Mouse (Mus musculus) lung, adult 18-20 months (tissue): ENCODE data around the gene Rdm1.
"Not testable (repeated sequence)": the region's sequence is repeated elsewhere in the genome, so short reads cannot be mapped to it uniquely, and the experiment has no call there.

Source experiments
- DNase-seq, 2 experiments: peaks; one replicate each; pipeline ENCODE4 v3.0.0; 2022; ENCODE audit warnings: mixed read lengths in 2 of 2

Gene Rdm1

DNA sequence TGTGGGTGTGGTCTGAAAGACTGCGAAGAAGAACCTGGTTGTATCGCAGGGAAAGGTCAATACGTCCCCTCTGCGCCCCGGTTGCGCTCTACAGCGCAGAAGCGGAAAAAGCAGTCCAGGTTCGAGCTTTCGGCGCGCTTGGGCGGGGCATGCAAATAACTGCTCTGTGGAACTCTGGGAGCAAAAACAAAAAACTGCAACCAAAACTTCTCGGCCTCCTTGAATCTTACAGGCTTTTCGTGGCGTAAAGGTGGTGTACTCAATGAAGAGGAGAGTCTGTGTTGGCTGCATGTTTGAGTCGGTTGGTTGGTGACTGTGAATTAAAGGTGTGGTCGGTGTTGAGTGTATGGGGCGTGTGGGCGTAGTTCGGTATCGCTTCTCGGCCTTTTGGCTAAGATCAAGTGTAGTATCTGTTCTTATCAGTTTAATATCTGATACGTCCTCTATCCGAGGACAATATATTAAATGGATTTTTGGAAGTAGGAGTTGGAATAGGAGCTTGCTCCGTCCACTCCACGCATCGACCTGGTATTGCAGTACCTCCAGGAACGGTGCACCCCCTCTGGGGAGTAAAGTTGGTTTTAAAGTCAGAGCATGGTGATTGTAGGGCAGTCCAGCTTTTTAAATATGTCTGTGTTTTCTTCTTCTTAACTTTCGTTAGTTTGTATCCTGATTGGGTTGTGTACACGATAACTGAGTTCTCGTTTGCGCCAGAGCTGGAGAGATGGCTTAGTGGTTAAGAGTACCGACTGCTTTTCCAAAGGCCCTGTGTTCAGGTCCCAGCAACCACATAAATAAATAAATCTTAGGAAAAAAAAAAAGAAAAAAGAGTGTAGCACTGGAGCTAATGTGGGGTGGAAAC lies at the start of gene Rdm1:
Gene Rdm1 (plus strand): TSS at position 201 of the 862 bp plus-strand sequence.
- peak; percentile 83 to 85 for DNase-seq

DNA sequence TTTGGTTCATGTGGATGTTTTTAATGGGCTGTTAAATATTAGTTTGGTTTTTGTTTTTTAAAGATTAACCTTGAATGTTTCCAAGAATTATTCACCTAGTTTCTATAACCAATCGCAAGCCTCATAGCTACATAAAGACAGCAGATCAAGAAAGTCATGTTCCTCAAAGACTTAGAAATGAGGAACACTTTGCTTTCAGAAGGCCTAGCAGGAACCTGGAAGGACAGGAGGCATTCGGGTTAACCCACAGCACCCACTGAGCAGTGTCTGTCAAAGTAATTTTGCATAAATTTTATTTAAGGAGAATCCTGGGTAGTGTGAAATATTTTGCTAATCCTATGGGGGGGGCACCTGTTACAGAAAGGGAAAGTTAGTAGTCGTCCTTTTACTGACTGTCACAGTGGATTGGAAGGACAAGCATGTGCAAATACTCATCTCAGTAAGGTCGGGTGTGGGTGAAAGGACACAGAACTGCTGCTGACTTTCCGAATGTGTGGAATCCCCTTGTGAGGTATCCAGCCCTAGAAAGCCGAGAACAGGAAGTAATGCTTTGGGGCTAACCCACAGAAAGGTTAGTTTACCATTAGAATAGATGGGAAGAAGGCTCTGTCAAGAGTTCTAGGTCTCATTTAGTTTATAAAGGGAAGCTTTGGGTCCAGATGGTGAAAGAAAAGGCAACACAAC lies 45.8 kb upstream of the Rdm1 start:
- DNase-seq = no peak

DNA sequence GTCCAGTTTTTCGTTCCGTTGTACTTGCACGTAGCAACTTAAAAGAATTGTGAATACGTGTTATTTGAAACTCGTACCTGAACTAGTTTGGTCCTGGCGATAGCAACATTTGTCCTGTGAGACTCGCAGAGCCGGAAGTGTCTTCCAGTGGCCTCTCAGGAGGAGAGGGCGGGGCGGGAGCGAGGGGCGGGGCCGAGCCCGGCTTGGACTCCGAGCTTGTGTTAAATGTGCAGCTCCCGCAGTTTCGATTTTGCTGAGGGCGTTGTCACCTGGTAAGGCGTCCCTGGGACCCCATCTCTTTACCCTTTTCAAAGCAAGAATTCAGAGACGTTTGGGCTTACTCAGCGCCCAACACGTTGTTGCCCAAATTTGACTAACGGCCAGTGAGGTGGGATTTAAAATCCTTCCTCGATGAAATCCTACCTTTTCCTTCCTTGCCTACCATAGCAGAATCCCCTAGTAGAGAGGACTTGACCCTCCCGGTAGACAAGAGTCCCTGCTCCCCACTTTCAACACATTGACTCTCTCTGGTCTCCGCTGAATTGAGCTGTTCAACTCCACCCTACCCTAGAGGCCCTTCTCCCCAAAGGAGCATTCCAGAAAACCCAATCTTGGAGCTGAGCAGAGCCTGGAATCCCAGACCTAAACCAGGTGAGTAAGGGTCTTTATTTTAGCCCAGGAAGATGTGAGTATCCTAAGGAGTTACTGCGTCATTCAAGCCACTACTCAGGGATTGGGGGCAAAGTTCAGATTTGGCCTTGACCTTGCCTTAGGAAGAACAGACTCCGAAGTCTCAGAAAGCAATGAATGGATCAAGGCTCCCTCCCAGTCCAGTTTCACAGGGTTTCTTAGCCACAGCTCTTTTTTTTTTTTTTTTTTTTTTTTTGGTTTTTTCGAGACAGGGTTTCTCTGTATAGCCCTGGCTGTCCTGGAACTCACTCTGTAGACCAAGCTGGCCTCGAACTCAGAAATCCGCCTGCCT lies 44.6 kb upstream of the Rdm1 start, which contains the start of gene Tmem106a:
Gene Tmem106a (plus strand): TSS at position 189 of the 982 bp plus-strand sequence.
- DNase-seq = peak; percentile 77 to 84

DNA sequence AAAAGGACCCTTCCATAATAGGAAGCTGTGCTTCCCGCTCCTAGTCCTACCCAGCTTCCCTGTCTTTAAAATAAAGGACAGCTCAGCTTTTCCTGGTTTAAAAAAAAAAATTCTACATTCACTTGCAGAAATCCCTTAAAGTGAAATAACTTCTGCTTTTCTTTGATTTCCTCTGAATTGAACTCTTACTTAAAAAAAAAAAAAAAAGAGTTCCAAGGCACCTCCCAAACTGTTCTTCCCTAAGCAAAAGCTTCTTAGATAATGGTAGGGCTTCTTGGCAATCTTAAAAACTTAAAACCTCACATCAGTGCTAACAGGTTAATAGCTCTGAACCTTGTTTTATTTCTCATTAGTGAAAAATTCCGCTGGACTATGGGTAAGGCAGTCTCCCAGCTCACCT lies 43.8 kb upstream of the Rdm1 start:
- no peak for DNase-seq

DNA sequence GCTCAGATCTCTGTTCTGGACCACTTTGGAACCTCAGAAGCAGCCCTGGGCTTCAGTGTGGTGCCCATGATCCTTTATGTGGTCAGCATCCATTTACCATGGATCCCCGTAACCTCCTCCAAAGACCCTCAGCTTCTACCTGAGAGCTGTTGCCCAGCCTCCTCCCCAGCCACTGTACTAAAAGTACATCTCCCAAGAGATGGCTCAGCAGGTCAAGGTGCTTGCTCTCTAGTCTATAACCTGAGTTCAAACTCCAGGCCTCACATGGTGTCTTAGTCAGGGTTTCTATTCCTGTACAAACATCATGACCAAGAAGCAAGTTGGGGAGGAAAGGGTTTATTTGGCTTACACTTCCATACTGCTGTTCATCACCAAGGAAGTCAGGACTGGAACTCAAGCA lies 42.0 kb upstream of the Rdm1 start:
- DNase-seq = not testable (repeated sequence)

DNA sequence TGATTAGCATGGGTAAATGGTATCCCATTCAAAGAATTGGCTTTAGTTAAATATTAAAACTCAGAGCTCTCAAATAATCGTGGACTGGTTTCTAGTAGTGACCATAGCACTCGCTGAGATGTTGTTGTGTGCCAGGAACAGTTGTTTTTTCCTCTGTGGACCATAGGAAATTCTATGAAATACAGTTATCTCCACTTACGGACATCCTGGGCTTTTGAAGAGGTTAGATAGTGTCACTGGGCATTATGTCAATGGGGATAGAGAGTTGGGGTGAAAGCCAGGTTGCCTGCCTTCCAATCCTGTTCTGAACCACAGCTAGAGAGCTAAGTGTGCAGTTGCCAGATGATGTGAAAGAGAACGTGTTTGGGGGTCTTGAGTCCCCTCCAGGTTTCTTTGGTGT lies 41.2 kb upstream of the Rdm1 start:
- DNase-seq = no peak

DNA sequence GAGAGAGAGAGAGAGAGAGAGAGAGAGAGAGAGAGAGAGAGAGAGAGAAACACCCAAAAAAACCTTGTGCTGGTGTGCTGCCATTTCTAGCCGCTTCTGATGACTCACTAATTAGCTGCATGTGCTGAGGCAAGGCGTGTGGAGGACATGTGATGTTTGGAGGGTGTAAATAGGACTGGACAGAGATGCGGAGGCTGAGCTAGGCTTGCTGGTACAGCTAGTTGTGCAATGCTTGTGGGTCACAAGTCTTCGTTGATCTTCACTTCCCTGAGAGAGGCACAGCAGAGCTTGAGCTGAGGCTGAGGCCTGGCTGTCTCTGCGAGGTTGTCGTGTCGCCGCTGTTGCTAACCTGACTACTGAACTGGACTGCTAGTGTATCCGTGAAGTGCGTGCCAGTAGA lies 39.3 kb upstream of the Rdm1 start:
- peak; percentile 36 to 52 for DNase-seq

DNA sequence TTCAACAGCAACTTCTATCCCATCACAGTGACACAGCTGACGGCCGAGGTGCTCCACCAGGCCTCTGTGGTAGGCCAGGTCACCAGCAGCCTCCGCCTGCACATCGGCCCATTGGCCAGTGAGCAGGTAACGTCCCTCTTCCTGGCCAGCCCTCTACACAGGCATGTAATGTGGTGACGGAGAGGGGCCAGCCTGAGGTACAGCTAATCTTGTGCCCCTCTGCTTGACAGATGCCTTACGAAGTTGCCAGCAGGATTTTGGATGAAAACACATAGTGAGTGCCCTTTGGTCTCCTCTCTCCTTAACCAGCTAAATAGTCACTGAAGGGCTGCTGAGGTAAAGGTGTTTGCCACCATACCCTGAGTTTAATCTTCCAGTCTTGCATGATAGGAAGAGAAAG lies 38.1 kb upstream of the Rdm1 start:
- DNase-seq = no peak

DNA sequence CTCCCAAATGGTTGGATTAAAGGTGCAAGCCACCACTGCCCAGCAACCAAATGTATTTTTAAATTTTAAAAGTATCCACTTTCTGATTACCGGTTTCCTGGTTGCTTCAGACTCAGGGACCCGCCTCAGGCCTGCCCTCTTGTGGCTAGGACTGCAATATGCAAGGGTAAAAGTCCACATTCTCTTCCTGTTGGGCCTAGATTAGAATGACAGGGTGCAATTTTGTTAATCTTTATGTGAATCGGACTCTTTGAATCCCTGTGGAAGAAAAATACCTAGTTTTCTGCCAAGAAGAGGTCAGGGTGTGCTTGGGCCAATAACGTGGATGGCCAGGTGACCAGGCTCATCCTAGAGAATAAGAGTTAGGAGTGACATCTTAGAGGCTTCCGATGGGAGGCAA lies 37.6 kb upstream of the Rdm1 start:
- peak; percentile 49 to 51 for DNase-seq

DNA sequence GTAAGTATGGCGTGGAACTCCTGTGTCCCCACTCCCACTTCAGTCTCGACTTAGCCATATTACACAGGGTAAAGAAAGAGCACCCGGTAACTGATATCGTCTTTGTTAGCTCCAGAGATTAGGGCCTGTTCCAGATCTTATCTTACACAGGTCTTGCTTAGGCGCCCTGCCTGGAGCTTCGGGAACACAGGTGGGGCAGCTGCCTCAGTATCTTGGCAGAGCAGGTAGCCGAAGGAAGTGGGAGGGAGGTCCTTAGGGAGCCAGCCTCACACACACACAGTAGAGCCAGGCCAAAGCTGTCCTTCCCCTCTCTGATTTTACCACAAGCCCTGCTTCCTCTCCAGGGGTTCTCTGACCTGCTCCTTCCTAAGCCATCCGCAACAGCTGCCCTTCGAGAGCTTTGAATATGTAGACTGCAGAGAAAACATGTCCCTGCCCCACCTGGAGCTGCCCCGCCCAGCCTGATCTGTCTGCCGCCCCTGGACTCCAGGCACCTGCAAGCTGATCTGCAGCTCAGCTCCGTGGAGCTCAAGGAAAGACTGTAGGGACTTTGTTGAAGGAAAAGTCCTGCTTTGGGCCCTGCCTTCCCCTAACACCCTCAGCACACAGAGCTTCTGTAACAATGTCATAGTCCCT lies 36.9 kb upstream of the Rdm1 start:
- DNase-seq = no peak

DNA sequence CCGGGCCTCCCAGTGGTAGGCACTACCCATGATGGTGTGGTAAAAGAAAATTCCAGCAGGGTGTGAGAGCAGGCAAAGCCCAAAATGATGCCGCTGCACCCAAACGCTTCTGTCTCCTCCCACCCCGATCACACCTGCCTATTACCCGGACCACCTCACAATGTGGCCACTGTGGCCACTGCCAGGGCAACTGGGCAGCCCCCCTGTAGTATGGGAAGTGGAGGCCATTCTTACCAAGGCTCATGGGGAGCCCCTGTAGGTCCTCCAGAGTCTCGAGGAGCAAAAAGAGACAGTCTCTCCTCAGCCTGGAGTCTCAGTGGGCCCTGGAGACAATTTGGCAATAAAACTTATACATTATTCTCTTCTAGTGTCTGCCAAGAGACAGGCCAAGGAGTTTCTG lies 27.8 kb upstream of the Rdm1 start, which contains the start of gene Gm11634:
Gene Gm11634 (minus strand): TSS at position 101 of the 400 bp plus-strand sequence.
- DNase-seq = no peak

DNA sequence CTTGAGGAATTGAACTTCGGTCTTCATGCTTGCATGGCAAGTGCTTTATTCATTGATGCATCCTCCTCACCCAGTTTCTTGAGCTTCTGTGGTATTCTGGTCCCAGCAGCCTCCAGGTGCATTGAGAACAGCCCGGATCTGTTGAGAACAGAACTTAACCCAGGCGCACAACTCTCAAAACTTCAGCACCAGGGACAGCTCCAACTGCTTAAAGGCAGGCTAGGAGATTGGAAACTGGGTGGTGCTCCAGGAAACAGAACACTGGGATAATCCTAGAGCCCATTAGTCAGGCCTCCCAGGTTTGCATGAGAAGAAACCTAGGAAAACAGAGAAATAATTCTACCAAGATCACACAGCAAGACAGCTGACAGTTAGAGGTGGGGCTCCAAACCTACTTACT lies 24.5 kb upstream of the Rdm1 start:
- DNase-seq = peak; percentile 21 to 59

DNA sequence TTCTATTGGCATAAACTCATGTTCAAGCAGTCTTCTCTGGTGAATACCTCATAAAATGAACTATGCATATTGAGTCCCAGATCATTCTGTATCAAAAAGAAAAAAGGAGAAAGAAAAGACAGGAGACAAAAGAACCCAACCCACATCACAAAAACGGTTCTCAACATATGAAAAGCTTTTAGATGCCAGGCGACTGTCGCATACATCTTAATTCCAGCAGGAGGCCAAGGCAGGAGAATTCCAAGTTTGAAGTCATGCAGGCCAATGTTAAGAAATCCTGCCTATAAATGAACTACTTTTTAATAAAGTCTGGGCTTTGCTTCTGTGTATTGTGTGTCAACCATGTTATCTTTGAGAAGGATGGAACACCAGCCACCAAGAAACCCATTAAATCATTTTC lies 22.9 kb upstream of the Rdm1 start:
- no peak for DNase-seq

DNA sequence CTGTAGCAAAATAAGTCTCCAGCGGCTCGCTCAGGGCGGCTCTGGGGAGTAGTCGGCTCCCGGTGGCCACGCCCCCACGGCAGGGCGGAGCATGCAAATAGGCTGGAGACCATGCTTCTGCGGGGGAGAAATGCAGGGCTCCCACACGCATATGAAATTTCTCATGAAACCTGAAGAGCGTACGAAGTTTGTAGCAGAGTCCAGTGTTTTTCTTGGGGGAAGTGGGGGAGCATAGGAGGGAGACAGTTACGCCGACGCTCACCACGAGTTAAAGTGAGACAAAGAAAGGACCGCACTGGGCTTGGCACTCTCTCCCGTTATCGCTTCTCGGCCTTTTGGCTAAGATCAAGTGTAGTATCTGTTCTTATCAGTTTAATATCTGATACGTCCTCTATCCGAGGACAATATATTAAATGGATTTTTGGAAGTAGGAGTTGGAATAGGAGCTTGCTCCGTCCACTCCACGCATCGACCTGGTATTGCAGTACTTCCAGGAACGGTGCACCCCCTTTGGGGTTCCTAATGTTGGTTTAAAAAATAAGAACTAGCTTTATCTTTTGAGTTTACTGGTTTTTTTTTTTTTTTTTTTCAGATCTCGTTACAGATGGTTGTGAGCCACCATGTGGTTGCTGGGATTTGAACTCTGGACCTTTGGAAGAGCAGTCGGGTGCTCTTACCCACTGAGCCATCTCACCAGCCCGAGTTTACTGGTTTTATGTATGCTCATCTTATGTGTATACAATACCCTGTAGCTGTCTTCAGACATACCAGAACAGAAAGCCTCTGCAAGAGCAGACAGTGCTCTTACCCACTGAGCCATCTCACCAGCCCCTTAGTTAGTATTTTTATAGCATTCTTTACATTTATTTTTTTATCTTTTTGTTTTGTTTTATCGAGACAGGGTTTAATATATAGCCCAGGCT lies 22.2 kb upstream of the Rdm1 start:
- DNase-seq = peak; percentile 79 to 83

DNA sequence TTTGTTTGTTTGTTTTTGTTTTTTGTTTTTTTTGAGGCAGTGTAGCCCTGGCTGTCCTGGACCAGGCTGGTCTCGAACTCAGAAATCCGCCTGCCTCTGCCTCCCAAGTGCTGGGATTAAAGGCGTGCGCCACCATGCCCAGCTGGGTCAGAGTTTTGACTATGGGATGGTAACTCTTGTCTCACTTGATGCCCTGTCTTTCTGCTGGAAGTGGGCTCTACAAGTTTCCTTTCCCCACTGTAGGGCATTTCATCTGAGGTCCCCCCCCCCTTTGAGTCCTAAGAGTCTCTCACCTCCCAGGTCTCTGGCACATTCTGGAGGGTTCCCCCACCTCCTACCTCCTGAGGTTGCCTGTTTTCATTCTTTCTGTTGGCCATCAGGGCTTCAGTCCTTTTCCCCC lies 19.9 kb upstream of the Rdm1 start:
- not testable (repeated sequence) for DNase-seq

DNA sequence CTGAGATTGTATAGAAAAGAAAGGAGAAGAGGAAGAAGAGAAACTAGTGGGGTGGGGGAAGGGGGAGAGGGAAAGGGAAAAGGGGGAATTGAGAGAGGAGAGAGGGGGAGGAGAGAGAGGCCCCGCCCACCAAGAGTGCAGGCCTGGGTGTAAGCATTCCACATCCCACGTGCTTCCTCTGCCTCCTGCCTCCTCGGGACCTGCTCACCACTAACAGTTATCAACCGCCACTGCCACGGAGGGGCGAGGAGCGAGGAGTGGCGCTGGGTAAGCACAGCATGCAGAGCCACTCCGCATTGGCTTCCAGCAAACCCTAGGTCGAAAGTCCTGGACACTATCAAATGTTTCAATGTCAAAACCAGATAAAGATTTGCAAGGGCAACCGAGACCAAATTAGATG lies 16.6 kb upstream of the Rdm1 start:
- DNase-seq = no peak

DNA sequence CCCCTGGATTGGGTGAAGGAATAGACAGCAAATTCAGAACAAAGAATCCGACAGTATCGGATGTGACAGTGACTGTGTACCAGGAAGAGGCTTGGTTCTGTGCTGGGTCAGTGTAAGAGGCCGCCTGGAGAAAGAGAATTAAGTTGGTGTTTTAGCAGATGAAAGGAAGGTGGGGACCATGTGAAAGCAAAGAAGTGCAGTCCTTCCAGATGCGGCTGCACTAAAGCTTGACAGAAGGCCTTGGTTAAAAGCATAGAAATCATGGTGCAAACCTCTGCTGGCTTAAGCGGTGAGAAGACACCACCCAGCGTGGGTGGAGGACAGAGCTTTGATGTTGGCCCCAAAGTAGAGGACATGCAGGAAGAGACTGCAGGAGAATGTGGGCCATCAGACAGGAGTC lies 13.4 kb upstream of the Rdm1 start:
- DNase-seq = no peak

DNA sequence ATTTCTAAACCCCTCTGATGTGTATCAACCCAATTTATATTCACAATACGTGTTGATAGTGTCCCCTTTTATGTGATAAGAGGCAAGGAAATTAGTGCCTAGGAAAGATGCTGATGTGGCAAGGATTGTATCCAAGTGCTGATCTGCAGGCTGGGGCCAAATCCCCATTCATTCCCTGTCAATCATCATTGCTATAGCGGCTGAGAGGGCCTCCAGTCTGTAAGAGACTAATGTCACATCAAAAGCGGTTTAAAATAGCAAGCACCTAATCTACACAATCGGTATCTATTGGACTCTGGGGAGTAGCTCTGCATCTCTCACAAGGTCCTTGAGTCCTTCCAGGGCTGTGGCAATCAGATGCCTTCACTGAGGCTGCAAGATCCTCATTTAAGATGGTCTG lies 12.9 kb upstream of the Rdm1 start:
- DNase-seq = no peak

DNA sequence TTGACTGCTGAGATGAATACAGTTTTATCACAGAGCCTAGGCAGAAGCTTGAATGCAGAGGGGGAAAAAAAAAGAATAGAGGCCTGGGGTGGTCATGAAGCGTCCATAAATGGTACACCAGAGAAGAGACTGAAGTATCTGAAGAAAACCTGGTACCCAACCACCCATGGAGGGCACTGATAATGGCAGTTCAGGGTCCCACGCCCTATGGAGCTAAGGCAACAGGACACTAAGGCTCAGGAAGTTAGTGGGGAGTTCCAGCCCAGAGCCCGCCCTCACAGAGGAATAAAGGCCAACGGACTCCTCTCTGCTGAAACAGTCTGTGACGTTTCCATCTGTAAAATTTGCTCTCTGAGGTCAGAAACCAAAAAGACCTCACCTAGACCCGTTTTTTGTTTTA lies 11.6 kb upstream of the Rdm1 start:
- DNase-seq = no peak

DNA sequence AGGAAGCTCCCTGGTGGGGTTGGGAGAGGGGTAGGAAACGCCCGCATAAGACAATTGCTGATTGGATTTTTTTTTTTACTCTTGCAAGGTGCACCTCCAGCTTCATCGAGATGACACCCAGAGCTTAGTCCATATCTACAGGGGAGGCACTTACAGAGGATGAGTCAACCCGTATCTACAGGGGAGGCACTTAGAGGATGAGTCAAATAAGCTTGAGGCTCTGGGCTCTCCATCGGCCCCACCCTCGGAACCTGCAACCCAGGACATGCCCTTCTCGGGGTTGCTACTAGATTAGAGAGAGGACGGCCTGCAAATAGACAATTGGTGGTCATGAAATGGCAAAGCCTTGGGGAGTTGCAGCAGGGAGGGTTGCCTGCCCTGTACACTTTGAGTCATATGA lies 10.9 kb upstream of the Rdm1 start:
- DNase-seq = no peak
